Mouse (Mus musculus) heart, adult 2 months (tissue): Measurements from ENCODE around the gene Rtn1.

Source experiments
- CTCF ChIP-seq: fragments of 200-600 bp; IDR thresholded peaks from 2 replicates; pipeline ENCODE4 v1.8.1; 2022; ENCODE audit warnings: antibody characterized with exemption, mild to moderate bottlenecking, moderate library complexity
- EP300 ChIP-seq: fragments of 200-500 bp; IDR thresholded peaks from 2 replicates; pipeline ENCODE4 v1.6.1; 2011; ENCODE audit warnings: low read depth, low read length, control low read depth; ENCODE audit not compliant: insufficient read depth
- POLR2A ChIP-seq: fragments of 200-500 bp; IDR thresholded peaks from 2 replicates; pipeline ENCODE4 v1.6.1; 2011; ENCODE audit warnings: mild to moderate bottlenecking, low read depth, low read length, control low read depth; ENCODE audit not compliant: insufficient read depth

GRCm38 (mm10) chr12:72284576-72284975 is 124.3 kb downstream of the Rtn1 start:
- TF ChIP-seq CTCF = no peak
- TF ChIP-seq EP300 = no peak
- no peak for TF ChIP-seq POLR2A
